Comparison of ENCODE assay signal across 8 mouse cellular contexts in the genomic region with DNA sequence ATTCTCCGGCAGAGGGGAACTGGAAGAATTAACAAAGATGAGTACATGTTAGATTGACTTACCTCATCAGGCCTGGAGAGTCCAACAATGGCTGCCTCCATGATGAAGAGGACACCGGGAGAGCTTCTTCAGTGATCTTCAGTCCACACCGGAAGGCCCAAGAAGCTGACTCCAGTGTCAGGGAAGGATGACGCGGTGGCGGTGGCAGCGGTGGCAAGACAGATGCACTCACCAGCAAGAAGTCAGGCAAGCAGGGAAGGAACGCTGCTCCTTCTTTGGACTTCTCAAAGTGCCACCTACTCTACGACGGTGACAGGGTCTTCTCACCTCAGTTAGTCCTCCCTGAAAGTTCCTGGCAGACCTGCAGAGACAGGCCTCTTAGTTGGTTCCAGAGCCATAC. TPM values are rescaled to one million over a fixed set of nuclear protein-coding genes. Genes with fewer than 3 reads are reported as not detected.
DNase-seq lines count a peak whose midpoint lies in the region; ATAC-seq and TF ChIP-seq lines count a peak whose summit lies in the region.
"Not testable (repeated sequence)": the region's sequence is repeated elsewhere in the genome, so short reads cannot be mapped to it uniquely, and the experiment has no call there.

A gene (minus strand): TSS at position 101 of the 400 bp plus-strand sequence.

- TF ChIP-seq CTCF in ES-Bruce4 (IDR thresholded peaks at IDR 0.05; ENCODE audit: low read depth, low read length); forebrain, postnatal 0 days (IDR thresholded peaks at IDR 0.05; ENCODE audit: low read depth); lung, embryonic 14.5 days (IDR thresholded peaks at IDR 0.05; ENCODE audit: low read depth): not testable (repeated sequence)

- H3K9ac ChIP-seq in ES-Bruce4 (ENCODE audit: low read depth, poor library complexity, severe bottlenecking); forebrain, postnatal 0 days; heart, embryonic 14.5 days (ENCODE audit: low read length); lung, embryonic 14.5 days: not testable (repeated sequence)

- peaks cover 65% of the 10 kb centered on the region for H3K36me3 ChIP-seq in ES-Bruce4 (ENCODE audit: control insufficient read depth, insufficient read depth, low read length, poor library complexity, severe bottlenecking)
- H3K36me3 ChIP-seq in forebrain, postnatal 0 days (ENCODE audit: insufficient read depth), result peaks cover 45% of the 10 kb centered on the region
- peaks cover 75% of the 10 kb centered on the region for H3K36me3 ChIP-seq in heart, embryonic 14.5 days (ENCODE audit: control insufficient read depth, insufficient read depth, low read length)
- peaks cover 62% of the 10 kb centered on the region for H3K36me3 ChIP-seq in lung, embryonic 14.5 days (ENCODE audit: insufficient read depth)

- TF ChIP-seq POLR2A in ES-Bruce4 (IDR thresholded peaks at IDR 0.05; ENCODE audit: insufficient read depth, low read length), result not testable (repeated sequence)

- ATAC-seq in common myeloid progenitor, adult 5-6 weeks (replicated peaks; ENCODE audit: low read depth, poor library complexity, severe bottlenecking); forebrain, postnatal 0 days; heart, embryonic 14.5 days (ENCODE audit: insufficient number of reproducible peaks, insufficient read depth, low FRiP score, low read depth); inflammation-experienced regulatory T-cells, adult 6 months; lung, embryonic 14.5 days (ENCODE audit: insufficient read depth); monocyte, adult 5-6 weeks (replicated peaks; ENCODE audit: insufficient number of reproducible peaks, low FRiP score, low TSS enrichment, poor library complexity, severe bottlenecking): not testable (repeated sequence)

- peaks cover 17% of the 10 kb centered on the region for H3K9me3 ChIP-seq in ES-Bruce4 (replicated peaks; ENCODE audit: control insufficient read depth, insufficient read depth, low read length, poor library complexity, severe bottlenecking)
- not testable (repeated sequence) for H3K9me3 ChIP-seq in forebrain, postnatal 0 days (ENCODE audit: low read length); heart, embryonic 14.5 days (ENCODE audit: control insufficient read depth, low read length); lung, embryonic 14.5 days (ENCODE audit: low read depth, low read length)

- H3K27me3 ChIP-seq in ES-Bruce4 (ENCODE audit: control insufficient read depth, insufficient read depth, low read length, poor library complexity, severe bottlenecking); forebrain, postnatal 0 days (ENCODE audit: insufficient read depth, low read length); heart, embryonic 14.5 days (ENCODE audit: control insufficient read depth, insufficient read depth, low read length); lung, embryonic 14.5 days (ENCODE audit: insufficient read depth, low read length): not testable (repeated sequence)

- H3K4me2 ChIP-seq in forebrain, postnatal 0 days (ENCODE audit: low read depth); heart, embryonic 14.5 days (ENCODE audit: low read length); lung, embryonic 14.5 days: not testable (repeated sequence)

- H3K4me3 ChIP-seq in ES-Bruce4 (ENCODE audit: low read depth, low read length); forebrain, postnatal 0 days (ENCODE audit: low read depth, low read length); heart, embryonic 14.5 days (ENCODE audit: control insufficient read depth in 1 of 2, insufficient read depth in 1 of 2, low read depth in 1 of 2, low read length in 2 of 2); lung, embryonic 14.5 days (ENCODE audit: low read depth, low read length): not testable (repeated sequence)

- not testable (repeated sequence) for TF ChIP-seq EP300 in ES-Bruce4 (IDR thresholded peaks at IDR 0.05; ENCODE audit: insufficient read depth, low read depth, low read length)

- H3K27ac ChIP-seq in ES-Bruce4 (ENCODE audit: insufficient read depth, low read length); forebrain, postnatal 0 days (ENCODE audit: low read depth, low read length); heart, embryonic 14.5 days (replicated peaks in 1 of 2; ENCODE audit: control insufficient read depth in 1 of 2, insufficient read depth in 1 of 2, low read depth in 2 of 2, low read length in 2 of 2); lung, embryonic 14.5 days (ENCODE audit: low read depth): not testable (repeated sequence)

- over 99% methylated on average over 7 of the region's 10 CpGs for WGBS in forebrain, postnatal 0 days
- 96% methylated on average over 8 of the region's 10 CpGs for WGBS in heart, embryonic 14.5 days
- WGBS in lung, embryonic 14.5 days, result 93% methylated on average over 10 of the region's 10 CpGs

- not testable (repeated sequence) for H3K4me1 ChIP-seq in ES-Bruce4 (ENCODE audit: control insufficient read depth, insufficient read depth, low read length); lung, embryonic 14.5 days (ENCODE audit: insufficient read depth)
- peaks cover 19% of the 10 kb centered on the region; the same call in 1 of the 2 replicates for H3K4me1 ChIP-seq in forebrain, postnatal 0 days (ENCODE audit: insufficient read depth)
- peaks cover 4 to 10% of the 10 kb centered on the region in 2 experiments for H3K4me1 ChIP-seq in heart, embryonic 14.5 days (ENCODE audit: control insufficient read depth in 2 of 2, insufficient read depth in 2 of 2, low read length in 2 of 2)

- DNase-seq in forebrain, postnatal 0 days; left cerebral cortex, adult 8-10 months (ENCODE audit: low spot score in 2 of 2); lung, embryonic 14.5 days: not testable (repeated sequence)

RNA-seq across cellular contexts. Expression of the gene that starts here (rescaled TPM):
- 29.1 and 33.7 TPM in 2 replicates for polyA plus RNA-seq in ES-Bruce4 (2011; ENCODE audit: insufficient read depth, insufficient read length, low read depth, missing spikeins)
- 31.2 and 36.5 TPM in 2 replicates for total RNA-seq in common myeloid progenitor, adult 5-6 weeks (2017)
- total RNA-seq in forebrain, postnatal 0 days (2014; rRNA removed), result 24.5 and 34.1 TPM in 2 replicates
- polyA plus RNA-seq in forebrain, postnatal 0 days (2015; fragmentation: Nextera tagmentation; extraction: Ambion mirVana), result 18.8 and 19.2 TPM in 2 replicates
- 19.9 and 20.8 TPM in 2 replicates for polyA plus RNA-seq in heart, embryonic 14.5 days (2014; fragmentation: Nextera tagmentation; extraction: Ambion mirVana)
- 10 to 100 TPM; 36.0 to 57.8 (median 52.2) TPM for polyA plus RNA-seq in inflammation-experienced regulatory T-cells, adult 6 months (2017; shearing (Covaris generic))
- 10 to 100 TPM; 22.9 to 25.9 (median 23.9) TPM for total RNA-seq in left cerebral cortex, adult 8-10 months (2022)
- 30.2 and 31.3 TPM in 2 replicates for polyA plus RNA-seq in lung, embryonic 14.5 days (2014; fragmentation: Nextera tagmentation; extraction: Ambion mirVana)
- total RNA-seq in monocyte, adult 5-6 weeks (2017), result 68.4 to 82.0 TPM (median 80.1 TPM) in 3 replicates
